Mouse (Mus musculus): ENCODE results near the gene Tmtc2.

GRCm38 (mm10) chr10:105484355-105485094, 89.7 kb downstream of the Tmtc2 start:
- TF ChIP-seq CTCF (IDR thresholded peaks at IDR 0.05; ENCODE audit: low read depth) (no peak), EP300 (optimal IDR thresholded peaks at IDR 0.05) (no peak)

All from stomach, postnatal 0 days (tissue).